Mouse (Mus musculus): Measurements from ENCODE around the gene Clcn3.

Clcn3 gene

DNA sequence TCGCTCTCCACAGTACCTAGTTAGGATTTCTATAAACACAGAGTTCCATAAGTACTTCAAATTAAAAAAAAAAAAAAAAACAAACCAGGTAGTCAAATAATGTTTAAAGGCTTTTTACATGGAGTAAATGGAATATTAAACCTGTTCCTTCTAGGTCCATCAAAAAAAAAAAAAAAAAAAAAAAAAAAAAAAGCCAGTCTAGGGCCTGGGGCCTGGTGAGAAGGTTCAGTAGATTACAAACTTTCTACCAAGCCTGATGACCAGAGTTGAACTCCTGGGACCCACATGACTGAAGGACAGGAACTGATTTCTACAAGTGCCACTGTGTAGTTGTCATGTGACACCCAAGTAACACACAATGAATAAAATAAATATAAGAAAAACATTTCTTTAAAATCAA is 31.3 kb downstream of the Clcn3 start:
- DNase-seq (ENCODE audit: low spot score): no peak

GRCm38 (mm10) chr8:60951271-60951670 is 31.8 kb downstream of the Clcn3 start:
- DNase-seq (ENCODE audit: low spot score): no peak

GRCm38 (mm10) chr8:60949859-60950258 is 33.2 kb downstream of the Clcn3 start:
- DNase-seq (ENCODE audit: low spot score): no peak

GRCm38 (mm10) chr8:60947503-60947902 is 35.6 kb downstream of the Clcn3 start:
- DNase-seq (ENCODE audit: low spot score): no peak

GRCm38 (mm10) chr8:60942867-60943266 is 40.2 kb downstream of the Clcn3 start:
- DNase-seq (ENCODE audit: low spot score): no peak

DNA sequence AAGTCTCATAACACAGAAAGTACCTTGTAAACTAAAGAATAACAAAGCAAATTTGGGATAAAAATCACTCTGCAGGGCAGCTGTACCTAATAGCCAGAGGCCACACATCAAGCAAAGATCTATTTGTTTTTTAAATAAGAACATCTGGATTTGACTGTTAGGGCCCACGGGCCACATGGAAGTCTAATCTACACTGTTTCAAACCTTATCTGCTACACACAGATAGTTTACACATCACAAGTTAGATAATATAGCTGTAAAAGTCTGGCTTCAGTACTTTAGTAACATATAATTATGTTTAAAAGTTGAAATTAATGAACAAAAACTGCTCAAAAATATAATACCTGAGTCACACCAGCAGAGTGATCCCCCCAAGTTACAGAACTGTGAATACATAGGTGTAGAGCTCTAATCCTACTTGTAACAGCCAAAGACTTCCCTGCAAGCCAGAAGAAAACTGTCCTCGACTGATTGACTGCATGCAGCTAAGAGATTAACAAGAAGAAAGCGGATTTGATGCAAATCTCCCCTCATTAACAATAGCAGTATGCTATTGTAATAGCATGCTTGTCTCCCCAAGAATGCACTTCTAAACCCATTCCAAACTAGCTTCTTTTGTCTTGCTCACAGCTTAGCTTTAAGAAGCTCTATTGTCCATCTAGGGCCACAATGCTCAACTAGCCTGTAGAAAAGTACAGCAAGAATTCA is 44.2 kb downstream of the Clcn3 start:
- DNase-seq (ENCODE audit: low spot score): no peak

GRCm38 (mm10) chr8:60933617-60934016 is 49.5 kb downstream of the Clcn3 start:
- DNase-seq (ENCODE audit: low spot score): no peak

- DNase-seq (ENCODE audit: low spot score): no peak
Measured at GRCm38 (mm10) chr8:60920176-60920575, 62.9 kb downstream of the Clcn3 start.

- DNase-seq (ENCODE audit: low spot score): no peak
Measured at GRCm38 (mm10) chr8:60919069-60919468, 64.0 kb downstream of the Clcn3 start.

DNA sequence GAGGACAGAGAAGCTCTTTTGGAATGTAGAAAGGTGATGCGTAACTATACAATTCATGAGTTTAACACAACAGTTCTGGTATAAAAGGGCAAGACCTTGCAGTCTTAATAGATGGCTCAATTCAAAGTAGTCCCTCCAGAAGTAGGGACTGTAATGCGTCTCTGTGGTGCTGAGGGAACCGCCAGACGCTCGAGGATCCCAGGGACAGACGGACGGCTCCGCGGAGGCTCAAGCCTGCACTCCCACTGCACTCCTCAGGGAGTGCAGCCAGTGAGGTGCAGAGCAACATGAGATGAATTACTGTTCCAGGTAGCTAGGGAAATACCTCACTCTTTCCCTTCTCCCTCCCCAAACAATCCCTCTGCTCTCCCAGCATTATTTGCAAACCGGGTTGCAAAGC is 70.5 kb downstream of the Clcn3 start:
- no peak for DNase-seq (ENCODE audit: low spot score)

DNA sequence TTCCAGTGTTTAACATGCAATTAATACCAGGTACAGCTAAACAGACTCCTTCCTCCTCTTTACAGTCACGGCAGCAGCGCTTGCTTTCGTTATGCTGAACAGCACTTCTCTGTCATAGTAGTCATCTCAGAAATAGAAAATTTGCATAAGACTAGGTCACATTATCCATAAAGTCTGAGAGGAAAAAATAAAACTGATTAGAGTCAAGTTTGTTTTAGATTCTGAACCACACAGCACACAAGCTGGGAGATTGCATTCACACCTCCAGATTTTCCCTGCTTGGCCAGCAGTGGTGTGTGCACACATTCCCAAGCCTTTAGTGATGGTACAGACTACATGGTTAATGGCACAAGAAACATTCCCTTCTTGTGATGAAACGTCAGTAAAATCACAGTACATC is 71.0 kb downstream of the Clcn3 start:
- DNase-seq (ENCODE audit: low spot score): no peak

- DNase-seq (ENCODE audit: low spot score): no peak
Measured at GRCm38 (mm10) chr8:60900147-60900546, 83.0 kb downstream of the Clcn3 start.

GRCm38 (mm10) chr8:60895878-60896277 is 87.2 kb downstream of the Clcn3 start:
- no peak for DNase-seq (ENCODE audit: low spot score)

- DNase-seq (ENCODE audit: low spot score): no peak
Measured at GRCm38 (mm10) chr8:60891757-60892156, 91.3 kb downstream of the Clcn3 start.

DNA sequence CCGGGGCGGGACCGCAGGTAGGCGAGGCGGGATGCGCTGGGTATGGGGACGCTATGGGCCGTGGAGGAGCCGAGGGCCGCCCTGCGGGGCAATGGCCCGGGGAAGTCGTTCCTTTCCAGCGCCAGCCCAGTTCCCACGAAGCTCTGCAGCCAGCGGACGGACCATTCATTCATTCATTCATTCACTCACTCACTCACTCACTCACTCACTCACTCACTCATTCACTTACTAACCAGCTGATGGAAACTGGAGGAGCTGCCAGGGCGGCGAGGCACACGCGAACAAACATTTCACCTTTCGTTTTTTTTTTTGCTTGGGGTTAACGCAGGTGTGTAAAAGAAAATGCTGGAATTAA is 92.6 kb downstream of the Clcn3 start:
- no peak for DNase-seq (ENCODE audit: low spot score)

DNA sequence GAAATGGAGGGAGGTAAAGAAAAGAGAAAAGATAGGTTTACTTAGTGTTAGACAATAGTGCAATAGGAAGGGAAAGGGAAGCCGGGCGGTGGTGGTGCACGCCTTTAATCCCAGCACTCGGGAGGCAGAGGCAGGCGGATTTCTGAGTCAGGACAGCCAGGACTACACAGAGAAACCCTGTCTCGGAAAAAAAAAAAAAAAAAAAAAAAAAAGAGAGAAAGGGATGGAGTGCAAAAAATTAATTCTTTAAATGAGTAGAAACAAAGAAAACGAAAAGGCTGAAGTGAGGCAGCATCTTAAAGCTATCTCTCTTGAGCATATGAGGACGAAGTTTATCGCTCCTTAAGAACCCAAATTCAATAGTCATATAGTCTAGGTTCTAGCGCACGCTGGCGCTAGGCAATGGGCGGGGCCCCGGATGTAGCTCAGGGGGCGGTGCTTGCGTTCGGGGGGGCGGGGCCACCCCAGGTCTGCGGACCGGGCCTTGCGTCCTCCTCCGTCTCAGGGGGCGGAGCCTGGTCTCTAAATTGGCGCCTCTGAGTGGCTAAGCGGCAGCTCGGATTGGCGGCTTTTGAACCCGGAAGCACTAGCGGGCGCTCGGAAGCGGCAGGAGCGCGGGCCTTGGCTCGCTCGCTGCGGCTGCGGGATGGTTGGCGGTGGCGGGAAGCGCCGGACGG is 93.1 kb downstream of the Clcn3 start, which contains the start of gene Hpf1:
TSS of gene Hpf1 (plus strand) at position 576 of the 677 bp plus-strand sequence.
- peak; percentile 74 for DNase-seq (ENCODE audit: low spot score)

DNA sequence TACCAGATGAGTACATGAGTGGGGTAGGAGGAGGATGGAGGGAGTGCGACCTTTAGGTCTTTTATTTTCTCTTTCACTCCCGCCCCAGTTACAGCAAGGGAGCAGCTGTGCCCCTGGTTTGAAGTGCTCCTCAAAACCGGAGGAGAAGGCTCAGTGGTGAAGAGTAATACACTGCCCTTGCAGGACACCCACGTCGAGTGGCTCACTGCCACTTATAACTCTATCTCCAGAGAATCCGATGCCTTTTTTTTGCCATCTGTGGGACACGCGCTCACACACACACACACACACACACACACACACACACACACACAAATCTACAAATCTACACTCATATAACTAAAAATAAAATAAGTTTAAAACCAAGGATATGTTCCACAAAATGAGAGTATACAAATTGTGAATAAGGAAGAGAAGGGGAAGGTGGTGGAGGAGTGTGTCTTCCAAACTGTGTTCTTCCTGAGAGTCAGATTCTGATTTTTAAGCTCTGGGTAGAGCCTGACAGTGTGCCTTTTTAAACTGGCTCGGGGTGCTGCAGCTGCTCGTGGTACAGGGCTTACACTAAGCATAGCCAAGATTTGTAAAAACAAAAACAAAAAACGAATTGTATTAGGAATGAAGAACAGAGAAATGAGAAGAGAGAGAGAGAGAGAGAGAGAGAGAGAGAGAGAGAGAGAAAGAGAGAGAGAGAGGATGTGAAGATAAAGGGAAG is 93.8 kb downstream of the Clcn3 start:
- no peak for DNase-seq (ENCODE audit: low spot score)

DNA sequence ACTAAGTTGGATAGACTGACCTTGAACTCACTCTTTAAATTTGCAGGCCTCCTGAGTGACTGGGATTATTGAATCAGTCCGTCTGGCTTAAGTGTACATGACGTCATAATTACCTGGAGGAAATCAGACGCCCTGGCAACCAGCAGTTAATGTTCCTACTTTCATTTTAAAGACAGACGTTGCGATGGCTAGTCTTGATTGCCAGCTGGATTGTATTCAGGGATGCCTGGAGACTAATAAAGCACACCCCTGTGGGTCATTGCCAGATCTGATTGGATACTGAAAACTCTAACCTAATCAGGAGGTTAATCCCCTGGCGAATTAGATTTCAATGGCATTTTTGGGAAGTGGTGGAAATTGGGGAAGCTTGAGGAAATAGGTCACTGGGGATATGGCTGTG is 96.4 kb downstream of the Clcn3 start:
- DNase-seq (ENCODE audit: low spot score): no peak

GRCm38 (mm10) chr8:60883419-60884137 is 99.5 kb downstream of the Clcn3 start:
- no peak for DNase-seq (ENCODE audit: low spot score)

DNA sequence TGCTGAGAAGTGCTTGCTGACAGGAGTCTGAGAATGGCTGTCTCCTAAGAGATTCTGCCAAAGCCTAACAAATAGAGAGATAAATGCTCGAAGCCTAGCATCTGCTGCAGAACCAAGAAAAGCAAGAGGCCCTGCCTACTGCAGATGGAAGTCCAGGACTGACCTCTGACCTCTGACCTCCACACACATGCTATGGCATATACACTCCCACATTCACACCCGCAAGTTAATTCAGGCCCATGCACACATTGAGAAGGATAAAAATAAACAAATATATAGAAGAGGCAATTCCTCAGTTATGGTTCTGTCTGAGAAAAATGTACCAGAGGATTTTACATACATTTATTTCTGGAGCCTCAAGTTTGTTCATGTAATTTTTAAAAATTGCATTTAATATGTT is 104.5 kb downstream of the Clcn3 start:
- no peak for DNase-seq (ENCODE audit: low spot score)

- DNase-seq (ENCODE audit: low spot score): no peak
Measured at GRCm38 (mm10) chr8:60870231-60871193, 112.6 kb downstream of the Clcn3 start.
